In the genomic region with DNA sequence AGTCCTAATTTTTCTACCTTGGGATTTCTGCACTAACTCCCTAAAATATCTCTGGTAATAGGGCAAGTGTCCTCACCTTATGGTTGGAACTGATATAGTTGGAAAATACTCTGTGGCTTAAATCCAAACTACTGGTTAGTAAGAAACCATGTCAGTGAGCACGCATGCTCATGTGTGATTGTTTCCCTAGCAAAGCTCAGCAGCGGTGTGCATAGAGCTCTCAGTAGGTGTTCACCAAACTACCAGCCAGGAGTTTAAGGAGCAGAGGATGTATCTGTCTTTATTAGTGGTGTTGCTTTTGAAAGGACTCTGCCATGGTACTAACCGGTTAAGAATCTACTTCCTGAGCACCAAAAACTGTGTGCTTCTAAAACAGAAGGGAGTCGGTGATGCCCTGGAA, we compare ENCODE assay signal across 24 mouse cellular contexts. TPM values are rescaled to one million over a fixed set of nuclear protein-coding genes. Genes with fewer than 3 reads are reported as not detected.
DNase-seq lines count a peak whose midpoint lies in the region; ATAC-seq and TF ChIP-seq lines count a peak whose summit lies in the region.
"Had no signal": no experiment of that assay in that cellular context is flagged by ENCODE, and none has a peak within 500 bp of the region (broad histone marks: within the 10 kb centered on the region; RNA-seq: fewer than 3 reads in every experiment).

No protein-coding gene starts in this region.

- no peaks in the 10 kb centered on the region for H3K79me2 ChIP-seq in heart, adult 2 months (replicated peaks; ENCODE audit: control insufficient read depth, insufficient read depth, low read length)

- no peak for TF ChIP-seq EP300 in heart, adult 2 months (IDR thresholded peaks at IDR 0.05; ENCODE audit: insufficient read depth, low read depth, low read length)

- H3K27me3 ChIP-seq in heart, embryonic 16.5 days (ENCODE audit: control insufficient read depth, insufficient read depth, low read length) = no peaks in the 10 kb centered on the region
- H3K27me3 ChIP-seq in heart, adult 2 months (ENCODE audit: control insufficient read depth, insufficient read depth, low read length) = no peaks in the 10 kb centered on the region
- no peaks in the 10 kb centered on the region for H3K27me3 ChIP-seq in midbrain, embryonic 11.5 days (ENCODE audit: control insufficient read depth, insufficient read depth, low read length)
- no peaks in the 10 kb centered on the region for H3K27me3 ChIP-seq in midbrain, postnatal 0 days (ENCODE audit: insufficient read depth, low read length)
- no peaks in the 10 kb centered on the region for H3K27me3 ChIP-seq in limb, embryonic 14.5 days (ENCODE audit: control insufficient read depth, insufficient read depth, low read length)
- H3K27me3 ChIP-seq: forebrain, embryonic 13.5 days; hindbrain, embryonic 15.5 days; intestine, embryonic 15.5 days; liver, embryonic 13.5 days; midbrain, embryonic 12.5 days; neural tube, embryonic 13.5 days had no signal

- no peak overlapping the region for H3K9ac ChIP-seq in heart, embryonic 16.5 days (ENCODE audit: low read length)
- no peak overlapping the region for H3K9ac ChIP-seq in heart, adult 2 months (ENCODE audit: low read depth, low read length)
- H3K9ac ChIP-seq in midbrain, embryonic 11.5 days (ENCODE audit: low read length) = no peak overlapping the region
- no peak overlapping the region for H3K9ac ChIP-seq in midbrain, postnatal 0 days (replicated peaks; ENCODE audit: low read length, poor library complexity, severe bottlenecking)
- H3K9ac ChIP-seq in limb, embryonic 14.5 days (ENCODE audit: low read depth, low read length, severe bottlenecking) = 0 out of 2 replicates have a peak overlapping the region, but pooled peaks have one; percentile 26
- H3K9ac ChIP-seq: forebrain, embryonic 13.5 days; hindbrain, embryonic 15.5 days; intestine, embryonic 15.5 days; liver, embryonic 13.5 days; midbrain, embryonic 12.5 days; neural tube, embryonic 13.5 days had no signal

- no peaks in the 10 kb centered on the region for H3K9me3 ChIP-seq in heart, embryonic 16.5 days (replicated peaks; ENCODE audit: control insufficient read depth, low read length)
- H3K9me3 ChIP-seq in midbrain, embryonic 11.5 days (ENCODE audit: control insufficient read depth, low read length) = no peaks in the 10 kb centered on the region
- no peaks in the 10 kb centered on the region for H3K9me3 ChIP-seq in midbrain, postnatal 0 days (ENCODE audit: low read length)
- no peaks in the 10 kb centered on the region for H3K9me3 ChIP-seq in limb, embryonic 14.5 days (ENCODE audit: control insufficient read depth, low read length)
- H3K9me3 ChIP-seq: forebrain, embryonic 13.5 days; hindbrain, embryonic 15.5 days; intestine, embryonic 15.5 days; liver, embryonic 13.5 days; midbrain, embryonic 12.5 days; neural tube, embryonic 13.5 days had no signal

- no peak for ATAC-seq in heart, embryonic 16.5 days (replicated peaks; ENCODE audit: extremely low read depth, insufficient read depth, low FRiP score)
- ATAC-seq in midbrain, embryonic 11.5 days (ENCODE audit: low FRiP score) = no peak
- no peak for ATAC-seq in midbrain, postnatal 0 days (ENCODE audit: low FRiP score)
- no peak for ATAC-seq in limb, embryonic 14.5 days (ENCODE audit: low FRiP score, low read depth)
- no peak for ATAC-seq in activated CD4-positive, CD25-positive, alpha-beta regulatory T cell, adult 4 months
- ATAC-seq: forebrain, embryonic 13.5 days; intestine, embryonic 15.5 days had no signal

- DNase-seq in heart, adult 2 months = no peak
- peak; percentile 56 for DNase-seq in midbrain, embryonic 11.5 days (ENCODE audit: low spot score, missing footprints)
- DNase-seq in midbrain, postnatal 0 days (ENCODE audit: low spot score) = no peak
- DNase-seq in limb, embryonic 14.5 days (ENCODE audit: low spot score) = no peak
- DNase-seq in urinary bladder, postnatal 14 days (ENCODE audit: low spot score) = no peak
- DNase-seq in ovary, postnatal 10 days (ENCODE audit: low spot score) = no peak
- DNase-seq: adrenal gland, postnatal 14 days; cerebellum, adult 9-11 months; gastrocnemius, postnatal 36 days; heart, postnatal 36 days; kidney, postnatal 36 days; left cerebral cortex, postnatal 4 days; liver, embryonic 13.5 days; right cerebral cortex, postnatal 14 days; spleen, adult 18-20 months had no signal

- no peak overlapping the region for H3K4me3 ChIP-seq in heart, embryonic 16.5 days (ENCODE audit: low read length)
- H3K4me3 ChIP-seq in heart, adult 2 months = no peak overlapping the region
- no peak overlapping the region for H3K4me3 ChIP-seq in midbrain, embryonic 11.5 days (ENCODE audit: low read depth, low read length)
- no peak overlapping the region for H3K4me3 ChIP-seq in midbrain, postnatal 0 days (ENCODE audit: low read depth, low read length)
- peak overlapping the region; percentile 29 for H3K4me3 ChIP-seq in limb, embryonic 14.5 days (replicated peaks; ENCODE audit: low read length)
- H3K4me3 ChIP-seq: forebrain, embryonic 13.5 days; hindbrain, embryonic 15.5 days; intestine, embryonic 15.5 days; left cerebral cortex, adult 2 months; liver, embryonic 13.5 days; midbrain, embryonic 12.5 days; neural tube, embryonic 13.5 days had no signal

- intact Hi-C loops in heart, adult 2 months (cut with DNase I) = no loop called here

- H3K4me2 ChIP-seq in heart, embryonic 16.5 days (ENCODE audit: low read depth, low read length) = peak overlapping the region; percentile 23; the same call in 1 of the 2 replicates
- no peak overlapping the region for H3K4me2 ChIP-seq in midbrain, embryonic 11.5 days
- no peak overlapping the region for H3K4me2 ChIP-seq in midbrain, postnatal 0 days (ENCODE audit: low read depth, low read length, poor library complexity, severe bottlenecking)
- H3K4me2 ChIP-seq in limb, embryonic 14.5 days (replicated peaks; ENCODE audit: low read depth, low read length, severe bottlenecking) = peak overlapping the region; percentile 35
- H3K4me2 ChIP-seq: forebrain, embryonic 13.5 days; heart, embryonic 11.5 days; hindbrain, embryonic 15.5 days; intestine, embryonic 15.5 days; liver, embryonic 13.5 days; midbrain, embryonic 12.5 days; neural tube, embryonic 13.5 days had no signal

- 77% methylated on average over 4 of the region's 4 CpGs for WGBS in heart, embryonic 16.5 days
- 82% methylated on average over 4 of the region's 4 CpGs for WGBS in heart, adult 2 months
- WGBS in midbrain, embryonic 11.5 days = 90% methylated on average over 4 of the region's 4 CpGs
- WGBS in midbrain, postnatal 0 days = 89% methylated on average over 4 of the region's 4 CpGs
- WGBS in limb, embryonic 14.5 days = 77% methylated on average over 4 of the region's 4 CpGs

- no peak for TF ChIP-seq CTCF in heart, adult 2 months (IDR thresholded peaks at IDR 0.05)
- TF ChIP-seq CTCF in midbrain, postnatal 0 days (IDR thresholded peaks at IDR 0.05) = no peak

- peaks cover 7% of the 10 kb centered on the region; the same call in 1 of the 2 replicates for H3K4me1 ChIP-seq in heart, embryonic 16.5 days (ENCODE audit: control insufficient read depth, insufficient read depth, low read length)
- H3K4me1 ChIP-seq in heart, adult 2 months (ENCODE audit: control insufficient read depth, insufficient read depth, low read length) = peaks cover 4% of the 10 kb centered on the region
- no peaks in the 10 kb centered on the region for H3K4me1 ChIP-seq in midbrain, embryonic 11.5 days (ENCODE audit: control insufficient read depth, insufficient read depth, low read length)
- no peaks in the 10 kb centered on the region for H3K4me1 ChIP-seq in midbrain, postnatal 0 days (ENCODE audit: insufficient read depth, low read length)
- H3K4me1 ChIP-seq in limb, embryonic 14.5 days (ENCODE audit: control insufficient read depth, insufficient read depth, low read length) = 0 out of 2 replicates have a peak, but pooled peaks cover 3% of the 10 kb centered on the region
- H3K4me1 ChIP-seq: hindbrain, embryonic 15.5 days; intestine, embryonic 15.5 days; liver, embryonic 13.5 days had no signal

- H3K27ac ChIP-seq in heart, embryonic 16.5 days (ENCODE audit: low read length) = no peak overlapping the region
- no peak overlapping the region; the same call in 1 of the 2 replicates for H3K27ac ChIP-seq in heart, adult 2 months
- no peak overlapping the region for H3K27ac ChIP-seq in midbrain, embryonic 11.5 days (ENCODE audit: low read depth, low read length)
- H3K27ac ChIP-seq in midbrain, postnatal 0 days (ENCODE audit: low read depth, low read length) = no peak overlapping the region
- no peak overlapping the region for H3K27ac ChIP-seq in limb, embryonic 14.5 days (replicated peaks; ENCODE audit: low read depth, low read length)
- H3K27ac ChIP-seq: forebrain, embryonic 13.5 days; hindbrain, embryonic 15.5 days; intestine, embryonic 15.5 days; left cerebral cortex, adult 2 months; liver, embryonic 13.5 days; midbrain, embryonic 12.5 days; neural tube, embryonic 13.5 days had no signal

- no peaks in the 10 kb centered on the region for H3K36me3 ChIP-seq in heart, embryonic 16.5 days (ENCODE audit: control insufficient read depth, insufficient read depth)
- no peaks in the 10 kb centered on the region for H3K36me3 ChIP-seq in heart, adult 2 months (ENCODE audit: control insufficient read depth, insufficient read depth, low read length)
- no peaks in the 10 kb centered on the region for H3K36me3 ChIP-seq in midbrain, embryonic 11.5 days (ENCODE audit: control insufficient read depth, insufficient read depth, low read length)
- H3K36me3 ChIP-seq in midbrain, postnatal 0 days (ENCODE audit: insufficient read depth, low read length) = no peaks in the 10 kb centered on the region
- H3K36me3 ChIP-seq in limb, embryonic 14.5 days (ENCODE audit: control insufficient read depth, insufficient read depth, low read length) = no peaks in the 10 kb centered on the region
- H3K36me3 ChIP-seq: hindbrain, embryonic 15.5 days; intestine, embryonic 15.5 days; liver, embryonic 13.5 days; midbrain, embryonic 12.5 days; neural tube, embryonic 13.5 days had no signal

- TF ChIP-seq POLR2A in heart, adult 2 months (IDR thresholded peaks at IDR 0.05; ENCODE audit: insufficient read depth, low read depth, low read length) = no peak
- no peak for TF ChIP-seq POLR2A in limb, embryonic 14.5 days (IDR thresholded peaks at IDR 0.05; ENCODE audit: borderline replicate concordance, extremely low read depth, insufficient read depth, insufficient read length)

RNA-seq across cellular contexts. Expression of a gene that starts 1.7 kb away (rescaled TPM):
- 1.9 and 2.0 TPM in 2 replicates for polyA plus RNA-seq in heart, embryonic 16.5 days (2015; fragmentation: Nextera tagmentation; extraction: Ambion mirVana)
- total RNA-seq in heart, adult 2 months (2021) = 1 to 10 TPM; 1.8 to 2.3 TPM
- 0.55 and 2.6 TPM in 2 replicates for polyA plus RNA-seq in heart, adult 2 months (2012; rRNA removed)
- 0.37 and 0.57 TPM in 2 replicates for polyA plus RNA-seq in midbrain, embryonic 11.5 days (2014; fragmentation: Nextera tagmentation; extraction: Ambion mirVana)
- total RNA-seq in midbrain, postnatal 0 days (2014; rRNA removed) = 1.5 and 3.3 TPM in 2 replicates
- polyA plus RNA-seq in midbrain, postnatal 0 days (2015; fragmentation: Nextera tagmentation; extraction: Ambion mirVana) = 0.41 and 0.45 TPM in 2 replicates
- polyA plus RNA-seq in limb, embryonic 14.5 days (2012; rRNA removed) = 11.8 and 13.2 TPM in 2 replicates
- 13.1 and 15.7 TPM in 2 replicates for polyA plus RNA-seq in limb, embryonic 14.5 days (2014; fragmentation: Nextera tagmentation; extraction: Ambion mirVana)
- polyA plus RNA-seq in activated CD4-positive, CD25-positive, alpha-beta regulatory T cell, adult 4 months (2017; shearing (Covaris generic)) = under 1 TPM in 1 of 2 experiments, not detected in 1; 0.41 TPM

Comparison
In these comparisons a context has a peak if more than half of its experiments do, and no peak if none do; other contexts are left out.
1. H3K4me2 ChIP-seq: peak in heart, embryonic 16.5 days (single experiment) and limb, embryonic 14.5 days (single experiment); none in midbrain, embryonic 11.5 days (single experiment) and midbrain, postnatal 0 days (single experiment).